Mouse (Mus musculus): ENCODE results near the gene Plxnb2.

DNA sequence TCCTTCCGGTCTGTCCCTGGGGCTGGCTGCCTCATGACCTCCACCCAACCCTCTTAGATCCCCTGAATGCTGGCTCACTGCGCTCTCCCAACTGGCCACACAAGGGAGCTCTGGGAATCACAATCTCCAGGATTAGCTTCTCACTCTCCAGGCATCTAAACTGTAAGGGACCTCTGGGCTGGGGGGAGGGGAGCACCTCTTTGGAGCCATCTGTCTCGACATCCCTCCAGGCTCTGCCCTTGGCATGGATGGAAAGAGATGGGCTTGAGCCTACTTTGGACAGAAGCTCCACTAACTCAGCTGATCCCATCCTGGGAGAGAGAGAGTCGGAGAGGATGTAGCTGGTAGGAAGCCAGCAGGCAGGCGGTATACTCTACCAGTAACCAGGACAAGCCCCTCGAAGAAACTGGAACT lies 1.7 kb upstream of the Plxnb2 start:
- TF ChIP-seq ZNF384 (IDR thresholded peaks at IDR 0.05; ENCODE audit: low read depth, low read length) = no peak
- TF ChIP-seq GATA1 (IDR thresholded peaks at IDR 0.05; ENCODE audit: low read depth, low read length) = no peak
- TF ChIP-seq SIN3A (IDR thresholded peaks at IDR 0.05; ENCODE audit: low read length) = no peak
- TF ChIP-seq ZC3H11A (IDR thresholded peaks at IDR 0.05; ENCODE audit: low read depth, low read length) = no peak
- TF ChIP-seq USF1 (IDR thresholded peaks at IDR 0.05; ENCODE audit: low read depth, low read length) = no peak
- TF ChIP-seq CTCF (IDR thresholded peaks at IDR 0.05 in 2 of 3, conservative IDR thresholded peaks at IDR 0.05 in 1 of 3; ENCODE audit: control insufficient read depth in 1 of 3, insufficient read depth in 1 of 3, low read depth in 2 of 3, low read length in 3 of 3, poor library complexity in 1 of 3, severe bottlenecking in 1 of 3) = no peak
- no peak for TF ChIP-seq CHD1 (IDR thresholded peaks at IDR 0.05; ENCODE audit: low read depth, low read length)
- TF ChIP-seq ZMIZ1 (IDR thresholded peaks at IDR 0.05; ENCODE audit: low read depth, low read length) = no peak
- no peak for TF ChIP-seq MAX (IDR thresholded peaks at IDR 0.05; ENCODE audit: low read length)
- no peak for TF ChIP-seq MEF2A (IDR thresholded peaks at IDR 0.05; ENCODE audit: extremely low read depth, insufficient replicate concordance, low read depth, low read length, poor library complexity, severe bottlenecking)

All from MEL (cell line).